Mouse (Mus musculus) cortical plate, adult 2 months (tissue): ENCODE measurements around the gene Ppfia4.

Source experiments
- CTCF ChIP-seq: fragments of 200-500 bp; IDR thresholded peaks from 2 replicates; pipeline ENCODE4 v1.5.1; 2011; ENCODE audit warnings: mild to moderate bottlenecking, control low read depth, low read length; ENCODE audit not compliant: insufficient read depth; ENCODE audit errors: extremely low read depth
- POLR2A ChIP-seq: fragments of 200-500 bp; IDR thresholded peaks from 2 replicates; pipeline ENCODE4 v1.6.1; 2011; ENCODE audit warnings: mild to moderate bottlenecking, low read length, control low read depth; ENCODE audit not compliant: insufficient read depth; ENCODE audit errors: extremely low read depth

GRCm38 (mm10) chr1:134316361-134316760 is 16.4 kb downstream of the Ppfia4 start:
- TF ChIP-seq CTCF (no peak), POLR2A (no peak)
